Comparison of ENCODE assay signal across 15 mouse cellular contexts in the genomic region with DNA sequence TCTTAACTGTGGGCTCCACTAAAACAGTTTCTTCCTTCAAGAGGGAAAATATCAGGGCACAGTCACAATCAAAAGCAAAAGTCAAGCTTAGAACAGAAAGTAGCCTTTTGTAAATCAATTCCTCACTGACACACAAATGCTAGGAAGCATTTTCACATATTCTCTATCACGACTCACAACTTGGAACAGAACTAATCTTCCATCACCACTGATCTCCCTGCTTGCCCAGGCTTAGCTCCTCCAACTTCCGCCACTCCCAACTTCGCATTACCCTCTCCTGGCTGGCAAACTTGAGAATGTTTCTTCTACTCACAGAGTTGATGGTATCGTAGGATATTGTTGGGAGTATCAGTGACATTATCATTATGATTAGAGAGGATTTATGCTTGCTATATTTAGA.
"Had no signal": no experiment of that assay in that cellular context is flagged by ENCODE, and none has a peak within 500 bp of the region (broad histone marks: within the 10 kb centered on the region; RNA-seq: fewer than 3 reads in every experiment).

No protein-coding gene starts in this region.

- H3K4me2 ChIP-seq: lung, embryonic 14.5 days; midbrain, embryonic 11.5 days; midbrain, embryonic 13.5 days; midbrain, embryonic 15.5 days; neural tube, embryonic 12.5 days; stomach, embryonic 15.5 days had no signal

- ATAC-seq: midbrain, embryonic 13.5 days; midbrain, embryonic 15.5 days had no signal

- H3K27ac ChIP-seq: macrophage; midbrain, embryonic 13.5 days; midbrain, embryonic 15.5 days; neural tube, embryonic 12.5 days; stomach, embryonic 15.5 days; stomach, postnatal 0 days had no signal

- H3K4me3 ChIP-seq: megakaryocyte, embryonic 14.5 days; midbrain, embryonic 13.5 days; midbrain, embryonic 15.5 days; neural tube, embryonic 12.5 days; stomach, embryonic 15.5 days had no signal

- DNase-seq: lung, adult 18-20 months; lung, embryonic 14.5 days; lung, postnatal 10 days; right cerebral cortex, postnatal 14 days; thymus, adult 2 months; thymus, postnatal 25 days; thymus, postnatal 4 days had no signal

- H3K4me1 ChIP-seq: megakaryocyte, embryonic 14.5 days; midbrain, embryonic 13.5 days; midbrain, embryonic 15.5 days; stomach, embryonic 15.5 days had no signal

- H3K9ac ChIP-seq: lung, embryonic 14.5 days; midbrain, embryonic 13.5 days; midbrain, embryonic 15.5 days; neural tube, embryonic 12.5 days; stomach, embryonic 15.5 days had no signal

- H3K27me3 ChIP-seq: megakaryocyte, embryonic 14.5 days; midbrain, embryonic 13.5 days; midbrain, embryonic 15.5 days; neural tube, embryonic 12.5 days; stomach, embryonic 15.5 days had no signal

- H3K9me3 ChIP-seq: midbrain, embryonic 13.5 days; midbrain, embryonic 15.5 days; neural tube, embryonic 12.5 days; stomach, embryonic 15.5 days had no signal

- H3K36me3 ChIP-seq: midbrain, embryonic 13.5 days; midbrain, embryonic 15.5 days; neural tube, embryonic 12.5 days; stomach, embryonic 15.5 days had no signal
